Mouse (Mus musculus): ENCODE data around the gene Thap11. TPM values are rescaled to one million over a fixed set of nuclear protein-coding genes. Genes with fewer than 3 reads are reported as not detected.

The Thap11 gene
- total RNA-seq, 2 experiments from 2014 or later = 21.9 to 22.0 TPM

GRCm38 (mm10) chr8:105851651-105852143 is 3.2 kb upstream of the Thap11 start:
- DNase-seq (ENCODE audit: low spot score) = peak; percentile 92

- no peak for DNase-seq (ENCODE audit: low spot score)
These were observed 2.7 kb upstream of the Thap11 start for GRCm38 (mm10) chr8:105852146-105852729.

GRCm38 (mm10) chr8:105853178-105853577 is 1.8 kb upstream of the Thap11 start, which contains the start of gene Cenpt:
TSS of gene Cenpt (minus strand) at chr8:105853278.
- no peak for DNase-seq (ENCODE audit: low spot score)

GRCm38 (mm10) chr8:105854303-105854702 is 629 bp upstream of the Thap11 start:
- DNase-seq (ENCODE audit: low spot score) = no peak

- peak; percentile 49 for DNase-seq (ENCODE audit: low spot score)
These were observed 576 bp downstream of the Thap11 start for GRCm38 (mm10) chr8:105855248-105856167.

- DNase-seq (ENCODE audit: low spot score) = no peak
These were observed 1.4 kb downstream of the Thap11 start for GRCm38 (mm10) chr8:105856168-105856835.

GRCm38 (mm10) chr8:105858495-105858894 is 3.6 kb downstream of the Thap11 start:
- no peak for DNase-seq (ENCODE audit: low spot score)

- DNase-seq (ENCODE audit: low spot score) = no peak
These were observed 4.4 kb downstream of the Thap11 start for GRCm38 (mm10) chr8:105859314-105859713.

GRCm38 (mm10) chr8:105860143-105860981 is 5.4 kb downstream of the Thap11 start, which contains the start of gene Nutf2:
TSS of gene Nutf2 (plus strand) at chr8:105860580.
- DNase-seq (ENCODE audit: low spot score) = peak; percentile 98

GRCm38 (mm10) chr8:105861951-105862350 is 7.0 kb downstream of the Thap11 start:
- DNase-seq (ENCODE audit: low spot score) = no peak

- no peak for DNase-seq (ENCODE audit: low spot score)
These were observed 11.6 kb downstream of the Thap11 start for GRCm38 (mm10) chr8:105866364-105867029.

- peak; percentile 69 for DNase-seq (ENCODE audit: low spot score)
These were observed 19.4 kb downstream of the Thap11 start for GRCm38 (mm10) chr8:105874301-105874700.

- peak; percentile 88 for DNase-seq (ENCODE audit: low spot score)
These were observed 26.0 kb downstream of the Thap11 start, which contains the start of gene Edc4 for GRCm38 (mm10) chr8:105880754-105881520. TSS of gene Edc4 (plus strand) at chr8:105880881.

- DNase-seq (ENCODE audit: low spot score) = no peak
These were observed 35.0 kb downstream of the Thap11 start for GRCm38 (mm10) chr8:105889756-105890465.

GRCm38 (mm10) chr8:105890870-105891269 is 35.9 kb downstream of the Thap11 start:
- peak; percentile 67 for DNase-seq (ENCODE audit: low spot score)

- DNase-seq (ENCODE audit: low spot score) = no peak
These were observed 37.5 kb downstream of the Thap11 start for GRCm38 (mm10) chr8:105892432-105892831.

- DNase-seq (ENCODE audit: low spot score) = peak; percentile 65
These were observed 38.4 kb downstream of the Thap11 start, which contains the start of gene Nrn1l for GRCm38 (mm10) chr8:105893339-105893738. TSS of gene Nrn1l (plus strand) at chr8:105893567.

- no peak for DNase-seq (ENCODE audit: low spot score)
These were observed 43.0 kb downstream of the Thap11 start for GRCm38 (mm10) chr8:105897801-105898480.

Measured in gastrocnemius, adult 18-20 months (tissue).